Mouse (Mus musculus) embryonic facial prominence, embryonic 14.5 days (tissue): ENCODE results near the gene Safb2. TPM values are rescaled to one million over a fixed set of nuclear protein-coding genes. Genes with fewer than 3 reads are reported as not detected.

Source experiments
- ATAC-seq: fragments of 200-750 bp; cut with Nextera tagmentation; 2 replicates; pipeline ENCODE4 v1.8.0; 2017; ENCODE audit warnings: low read depth, moderate number of reproducible peaks, moderate TSS enrichment
- DNase-seq: peaks from one replicate; pipeline ENCODE4 v3.0.0-alpha.2; 2015; ENCODE audit warnings: low spot score
- H3K27ac ChIP-seq: fragments of 300-500 bp; sonication (generic); replicated peaks from 2 replicates; pipeline ENCODE4 v1.5.1; 2014; ENCODE audit warnings: low read depth, mild to moderate bottlenecking, low read length, moderate library complexity
- H3K27me3 ChIP-seq: fragments of 300-500 bp; sonication (generic); replicated peaks from 2 replicates; pipeline ENCODE4 v1.6.1; 2014; ENCODE audit warnings: low read length; ENCODE audit not compliant: control insufficient read depth, insufficient read depth
- H3K36me3 ChIP-seq: fragments of 300-500 bp; sonication (generic); 2 replicates; pipeline ENCODE4 v1.6.1; 2014; ENCODE audit warnings: low read length, mixed read lengths; ENCODE audit not compliant: control insufficient read depth, insufficient read depth
- H3K4me1 ChIP-seq: fragments of 300-500 bp; sonication (generic); 2 replicates; pipeline ENCODE4 v1.6.1; 2014; ENCODE audit warnings: antibody characterized with exemption, low read length; ENCODE audit not compliant: control insufficient read depth, insufficient read depth
- H3K4me2 ChIP-seq: fragments of 300-500 bp; sonication (generic); 2 replicates; pipeline ENCODE4 v1.6.1; 2014; ENCODE audit warnings: low read depth, mild to moderate bottlenecking, low read length, moderate library complexity, mixed read lengths
- H3K4me3 ChIP-seq: fragments of 300-500 bp; sonication (generic); 2 replicates; pipeline ENCODE4 v1.5.1; 2014; ENCODE audit warnings: low read depth, mild to moderate bottlenecking, low read length
- H3K9ac ChIP-seq: fragments of 300-500 bp; sonication (generic); 2 replicates; pipeline ENCODE4 v1.6.1; 2014; ENCODE audit warnings: low read depth, mild to moderate bottlenecking, low read length, moderate library complexity, mixed read lengths
- H3K9me3 ChIP-seq: fragments of 300-500 bp; sonication (generic); 2 replicates; pipeline ENCODE4 v1.6.1; 2016; ENCODE audit warnings: low read length; ENCODE audit not compliant: control insufficient read depth
- WGBS: fragments of 180-500 bp; shearing (Covaris S2); extraction: QIAGEN DNeasy Blood & Tissue Kit; methylation state at CpG from one replicate; pipeline ENCODE4 v1.1.7; 2014; 5-methylcytosine and 5-hydroxymethylcytosine counted together
- polyA plus RNA-seq: library from polyadenylated mRNA; unstranded; fragments of >200 nt; fragmentation: Nextera tagmentation; extraction: Ambion mirVana; gene quantifications from 2 replicates; pipeline ENCODE4 v1.2.1, GENCODE M21; 2014

Gene Safb2
- polyA plus RNA-seq, 1 experiment from 2014 or later: 50.2 TPM

DNA sequence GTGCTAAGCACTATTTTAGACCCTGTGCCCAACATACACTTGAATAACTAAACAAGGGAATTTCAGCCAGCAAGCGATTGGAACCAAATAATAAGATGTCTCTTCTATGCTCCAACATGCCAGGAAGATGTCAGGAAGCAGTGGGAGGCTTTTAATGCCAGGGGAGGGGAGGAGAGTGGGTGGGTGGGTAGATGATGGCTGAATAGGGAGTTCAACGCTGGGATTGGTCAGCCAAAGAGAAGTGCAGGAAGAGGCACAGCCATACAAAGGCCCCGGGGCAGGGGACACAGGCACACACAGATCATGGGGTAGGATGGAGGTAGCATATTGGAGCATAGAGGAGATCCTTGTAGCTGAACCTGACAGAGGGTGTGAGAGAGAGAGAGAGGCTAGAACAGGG is 47.5 kb downstream of the Safb2 start:
- H3K4me3 ChIP-seq: no peak overlapping the region
- no peak for ATAC-seq
- H3K36me3 ChIP-seq: no peaks in the 10 kb centered on the region
- H3K27me3 ChIP-seq: no peaks in the 10 kb centered on the region
- H3K4me2 ChIP-seq: no peak overlapping the region
- no peak for DNase-seq
- H3K9ac ChIP-seq: no peak overlapping the region
- no peaks in the 10 kb centered on the region for H3K4me1 ChIP-seq
- 64% methylated on average over 3 of the region's 3 CpGs for WGBS
- H3K9me3 ChIP-seq: no peaks in the 10 kb centered on the region
- no peak overlapping the region for H3K27ac ChIP-seq

DNA sequence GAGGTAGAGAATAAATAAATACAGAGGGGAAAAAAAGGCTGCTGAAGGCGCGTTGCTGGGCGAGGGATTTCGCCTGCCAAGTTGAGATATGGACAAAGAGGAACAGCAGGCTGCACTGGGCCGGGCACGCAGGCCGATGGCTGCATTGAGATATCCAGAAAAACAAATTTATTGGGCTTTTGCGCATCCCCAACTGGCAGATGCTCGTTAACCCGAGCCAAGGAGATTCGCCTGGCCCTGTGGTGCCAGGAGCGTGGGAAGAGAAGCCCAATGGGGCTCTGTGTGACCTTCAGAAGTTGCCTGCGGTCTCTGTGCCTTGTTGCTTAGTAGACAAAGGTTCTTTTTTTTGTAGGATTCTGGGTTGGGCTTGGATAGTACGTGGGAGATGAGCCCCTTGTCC is 48.2 kb downstream of the Safb2 start:
- DNase-seq: no peak
- no peaks in the 10 kb centered on the region for H3K27me3 ChIP-seq
- ATAC-seq: no peak
- no peaks in the 10 kb centered on the region for H3K4me1 ChIP-seq
- H3K36me3 ChIP-seq: no peaks in the 10 kb centered on the region
- no peak overlapping the region for H3K27ac ChIP-seq
- 68% methylated on average over 14 of the region's 14 CpGs for WGBS
- H3K4me3 ChIP-seq: no peak overlapping the region
- no peak overlapping the region for H3K4me2 ChIP-seq
- H3K9me3 ChIP-seq: no peaks in the 10 kb centered on the region
- no peak overlapping the region for H3K9ac ChIP-seq

DNA sequence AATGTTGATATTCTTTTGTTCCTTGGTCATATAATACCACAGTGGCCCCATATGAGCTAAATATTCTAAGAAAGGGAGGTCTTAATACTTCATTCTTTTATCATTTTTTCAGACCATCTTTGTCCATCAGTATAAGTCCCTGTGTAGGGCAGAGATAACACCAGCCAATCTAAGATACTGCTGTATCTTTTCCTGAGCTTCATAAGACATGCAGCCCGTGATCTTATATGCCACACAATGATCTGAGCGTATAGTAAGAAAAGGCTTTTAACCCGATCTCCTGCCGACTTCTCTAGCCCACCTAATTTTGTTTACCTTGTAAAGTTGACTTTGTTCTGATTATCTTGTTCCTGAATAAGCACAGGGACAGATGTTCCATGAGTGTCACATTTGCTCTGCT is 59.4 kb downstream of the Safb2 start:
- Histone ChIP-seq H3K9ac (no peak overlapping the region), H3K27me3 (0 out of 2 replicates have a peak, but pooled peaks cover 2% of the 10 kb centered on the region)
- no peak for DNase-seq

GRCm38 (mm10) chr17:56522744-56523143 is 61.6 kb downstream of the Safb2 start:
- ATAC-seq (no peak), DNase-seq (no peak)
- Histone ChIP-seq H3K4me1 (no peaks in the 10 kb centered on the region), H3K4me3 (no peak overlapping the region), H3K9me3 (no peaks in the 10 kb centered on the region), H3K27ac (no peak overlapping the region), H3K27me3 (0 out of 2 replicates have a peak, but pooled peaks cover 2% of the 10 kb centered on the region), H3K4me2 (no peak overlapping the region), H3K9ac (no peak overlapping the region), H3K36me3 (no peaks in the 10 kb centered on the region)
- WGBS: 50% methylated on average over 1 of the region's 1 CpGs

More for the DNA sequence above, 59.4 kb downstream of the Safb2 start:
- Histone ChIP-seq H3K4me2 (no peak overlapping the region), H3K36me3 (no peaks in the 10 kb centered on the region), H3K27ac (no peak overlapping the region), H3K4me1 (no peaks in the 10 kb centered on the region), H3K9me3 (no peaks in the 10 kb centered on the region), H3K4me3 (no peak overlapping the region)
- no peak for ATAC-seq
- WGBS: 79% methylated on average over 4 of the region's 4 CpGs

DNA sequence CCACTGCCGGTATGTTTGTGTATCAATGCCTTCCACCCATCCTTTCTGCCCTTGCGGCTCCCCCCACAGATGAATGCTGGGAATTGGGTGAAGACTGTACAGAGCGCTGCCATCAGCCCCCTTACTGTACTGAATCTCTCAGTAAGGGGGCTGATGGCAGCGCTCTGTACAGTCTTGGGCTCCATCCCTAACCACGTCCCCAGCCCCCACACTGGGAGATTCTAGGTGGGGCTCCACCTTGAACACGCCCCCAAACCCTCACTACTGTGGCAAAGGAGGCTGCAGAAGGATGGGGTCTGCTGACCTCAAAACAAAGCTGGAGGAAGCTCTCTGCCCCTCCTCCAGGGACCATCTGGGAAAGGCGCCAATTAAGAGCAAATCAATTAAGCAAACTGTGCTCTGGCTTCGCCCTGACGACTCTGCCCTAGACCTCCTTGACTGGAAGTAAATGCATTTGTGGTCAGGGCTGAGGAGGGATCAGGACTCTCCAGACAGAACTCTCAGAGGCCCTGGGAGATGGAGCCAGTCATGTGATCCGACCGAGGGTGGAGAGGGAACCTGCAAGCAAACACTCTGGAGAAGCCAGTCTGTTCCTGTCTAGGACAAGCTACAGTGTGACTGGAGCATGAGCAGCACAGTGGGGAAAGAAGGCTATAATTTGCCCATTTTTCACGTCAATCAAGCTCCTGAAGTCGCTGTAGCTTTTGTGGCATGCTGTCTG is 68.5 kb downstream of the Safb2 start:
- Histone ChIP-seq H3K4me1 (peaks cover 12% of the 10 kb centered on the region), H3K27me3 (peaks cover 24% of the 10 kb centered on the region), H3K36me3 (no peaks in the 10 kb centered on the region), H3K4me3 (no peak overlapping the region), H3K9ac (0 out of 2 replicates have a peak overlapping the region, but pooled peaks have one; percentile 8), H3K27ac (peak overlapping the region; percentile 39; the same call in 1 of the 2 replicates), H3K4me2 (peak overlapping the region; percentile 35), H3K9me3 (peaks cover 3% of the 10 kb centered on the region; the same call in 1 of the 2 replicates)
- DNase-seq: peak; percentile 89
- 14% methylated on average over 13 of the region's 13 CpGs for WGBS
- ATAC-seq: peak; percentile 91

GRCm38 (mm10) chr17:56514916-56515315 is 69.5 kb downstream of the Safb2 start:
- no peaks in the 10 kb centered on the region for H3K36me3 ChIP-seq
- WGBS: 44% methylated on average over 12 of the region's 12 CpGs
- peaks cover 33% of the 10 kb centered on the region for H3K27me3 ChIP-seq
- peaks cover 3% of the 10 kb centered on the region; the same call in 1 of the 2 replicates for H3K9me3 ChIP-seq
- DNase-seq: no peak
- H3K4me3 ChIP-seq: no peak overlapping the region
- H3K9ac ChIP-seq: no peak overlapping the region
- no peak for ATAC-seq
- no peak overlapping the region for H3K4me2 ChIP-seq
- H3K27ac ChIP-seq: no peak overlapping the region
- H3K4me1 ChIP-seq: peaks cover 12% of the 10 kb centered on the region

DNA sequence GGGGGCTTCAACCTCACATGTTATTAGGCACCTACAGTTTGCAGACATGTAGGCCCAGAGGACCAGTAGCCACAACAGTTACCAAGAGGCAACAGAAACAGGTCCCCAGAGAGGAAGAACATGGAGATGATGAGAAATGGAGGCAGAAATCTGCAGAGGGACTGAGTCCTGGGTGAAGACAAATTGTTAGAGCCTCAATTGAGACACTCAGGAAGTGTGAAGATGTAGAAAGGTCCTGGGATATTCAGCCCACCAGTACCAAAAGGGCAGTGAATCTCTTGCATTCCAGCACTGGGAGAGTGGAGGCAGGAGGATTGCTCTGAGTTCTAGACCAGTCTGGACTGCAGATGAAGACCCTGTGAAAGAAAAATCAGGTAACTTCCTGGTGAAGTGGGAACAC is 70.1 kb downstream of the Safb2 start:
- Histone ChIP-seq H3K4me2 (no peak overlapping the region), H3K9me3 (peaks cover 3% of the 10 kb centered on the region; the same call in 1 of the 2 replicates), H3K4me1 (peaks cover 12% of the 10 kb centered on the region), H3K27me3 (peaks cover 39% of the 10 kb centered on the region), H3K9ac (no peak overlapping the region), H3K4me3 (no peak overlapping the region), H3K36me3 (no peaks in the 10 kb centered on the region), H3K27ac (no peak overlapping the region)
- DNase-seq (no peak), ATAC-seq (no peak)

- Histone ChIP-seq H3K4me3 (peak within 1 kb of the TSS; percentile 31), H3K9ac (peak within 1 kb of the TSS; percentile 25), H3K36me3 (no peaks in the 10 kb centered on the region), H3K9me3 (peaks cover 3% of the 10 kb centered on the region; the same call in 1 of the 2 replicates), H3K4me2 (peak within 1 kb of the TSS; percentile 51), H3K27me3 (peaks cover 46% of the 10 kb centered on the region), H3K4me1 (peaks cover 12% of the 10 kb centered on the region), H3K27ac (no peak within 1 kb of the TSS)
- no peak for ATAC-seq
- 67% methylated on average over 21 of the region's 22 CpGs for WGBS
- no peak for DNase-seq
Measured at GRCm38 (mm10) chr17:56512310-56512709, 72.1 kb downstream of the Safb2 start, which contains the start of gene Znrf4. TSS of gene Znrf4 (minus strand) at chr17:56512431.

GRCm38 (mm10) chr17:56511707-56512090 is 72.7 kb downstream of the Safb2 start:
- 20% methylated on average over 22 of the region's 29 CpGs for WGBS
- Histone ChIP-seq H3K36me3 (no peaks in the 10 kb centered on the region), H3K4me2 (peak overlapping the region; percentile 51), H3K4me1 (peaks cover 16% of the 10 kb centered on the region), H3K27ac (no peak overlapping the region), H3K9ac (peak overlapping the region; percentile 25), H3K4me3 (peak overlapping the region; percentile 31), H3K27me3 (peaks cover 46% of the 10 kb centered on the region), H3K9me3 (peaks cover 2% of the 10 kb centered on the region; the same call in 1 of the 2 replicates)
- ATAC-seq (no peak), DNase-seq (no peak)
